Mouse (Mus musculus) bone marrow, adult 2 months (tissue): ENCODE measurements around the gene Ascc2.

Experiments used
- CTCF ChIP-seq: fragments of 200-500 bp; IDR thresholded peaks from 2 replicates; pipeline ENCODE4 v1.5.1; 2011; ENCODE audit warnings: low read length, control low read depth; ENCODE audit not compliant: control insufficient read depth, insufficient read depth
- POLR2A ChIP-seq: fragments of 200-500 bp; IDR thresholded peaks from 2 replicates; pipeline ENCODE4 v1.6.1; 2011; ENCODE audit warnings: low read depth, mild to moderate bottlenecking, control low read depth, low read length, borderline replicate concordance; ENCODE audit not compliant: control insufficient read depth

GRCm38 (mm10) chr11:4730096-4730495, 92.5 kb downstream of the Ascc2 start:
- no peak for TF ChIP-seq CTCF
- TF ChIP-seq POLR2A, result no peak
